In the genomic region with DNA sequence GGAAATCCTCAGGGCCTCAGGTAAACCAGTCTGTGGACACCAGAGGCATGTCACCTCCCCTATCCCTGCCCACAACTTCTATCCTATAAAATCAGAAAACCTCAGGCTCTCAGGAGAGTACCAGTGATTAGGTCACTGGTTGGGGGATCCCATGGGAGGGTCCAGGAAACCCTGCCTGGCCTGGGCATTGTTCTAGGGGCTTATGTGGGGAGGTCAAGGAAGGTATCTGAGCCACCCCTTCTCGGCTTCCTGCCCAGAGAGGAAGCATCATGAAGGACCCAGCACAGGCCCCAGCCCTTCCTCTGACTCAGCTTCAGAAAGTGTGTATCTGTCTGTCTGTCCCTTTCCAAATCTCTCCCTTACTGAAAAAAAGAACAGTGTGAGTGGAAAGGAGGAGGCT, we compare ENCODE assay signal across 11 mouse cellular contexts. TPM values are rescaled to one million over a fixed set of nuclear protein-coding genes. Genes with fewer than 3 reads are reported as not detected.
DNase-seq lines count a peak whose midpoint lies in the region; ATAC-seq lines count a peak whose summit lies in the region.
"Had no signal": no experiment of that assay in that cellular context is flagged by ENCODE, and none has a peak within 500 bp of the region (broad histone marks: within the 10 kb centered on the region; RNA-seq: fewer than 3 reads in every experiment).

No protein-coding gene starts in this region.

- peaks cover 5% of the 10 kb centered on the region; the same call in 1 of the 2 replicates for H3K36me3 ChIP-seq in lung, embryonic 15.5 days

- no peaks in the 10 kb centered on the region; the same call in 1 of the 2 replicates for H3K27me3 ChIP-seq in lung, embryonic 15.5 days

- WGBS in lung, embryonic 15.5 days = 55% methylated on average over 1 of the region's 1 CpGs

- peak overlapping the region; percentile 96 for H3K4me2 ChIP-seq in lung, embryonic 15.5 days

- 0 out of 2 replicates have a peak overlapping the region, but pooled peaks have one; percentile 54 for H3K4me3 ChIP-seq in lung, embryonic 15.5 days

- 0 out of 2 replicates have a peak overlapping the region, but pooled peaks have one; percentile 63 for H3K27ac ChIP-seq in lung, embryonic 15.5 days
- H3K27ac ChIP-seq: liver, embryonic 14.5 days had no signal

- H3K9me3 ChIP-seq in lung, embryonic 15.5 days = no peaks in the 10 kb centered on the region

- no peak overlapping the region for H3K9ac ChIP-seq in lung, embryonic 15.5 days
- H3K9ac ChIP-seq: liver, embryonic 14.5 days had no signal

- peaks cover 24% of the 10 kb centered on the region for H3K4me1 ChIP-seq in lung, embryonic 15.5 days

- DNase-seq in adrenal gland, adult 2 months = peak; percentile 26
- DNase-seq in adrenal gland, adult 18-20 months (ENCODE audit: low spot score in 2 of 2) = no peak
- DNase-seq in lung, postnatal 14 days = no peak
- peak; percentile 61 for DNase-seq in heart, postnatal 4 days
- peak; percentile 51 to 65 for DNase-seq in lung, postnatal 4 days
- no peak for DNase-seq in right cerebral cortex, adult 18-20 months
- no peak for DNase-seq in urinary bladder, postnatal 14 days (ENCODE audit: low spot score)
- DNase-seq: cerebellum, adult 18-20 months; thymus, postnatal 25 days had no signal

- no peak for ATAC-seq in lung, embryonic 15.5 days (ENCODE audit: borderline replicate concordance, extremely low read depth, low FRiP score, low TSS enrichment)

RNA-seq across cellular contexts. Expression of gene Adam15, which starts 1.9 kb away (rescaled TPM):
- 10 to 100 TPM; 56.1 to 87.5 TPM for total RNA-seq in adrenal gland, adult 2 months (2021)
- polyA plus RNA-seq in adrenal gland, adult 2 months (2012; rRNA removed) = 142 and 182 TPM in 2 replicates
- total RNA-seq in adrenal gland, adult 18-20 months (2021) = 10 to 100 TPM; 56.3 to 87.6 TPM
- polyA plus RNA-seq in lung, embryonic 15.5 days (2015; fragmentation: Nextera tagmentation; extraction: Ambion mirVana) = 61.5 and 63.0 TPM in 2 replicates
- total RNA-seq in heart, postnatal 4 days (2021) = 10 to 100 TPM; 93.6 to 95.2 TPM

RNA-seq across cellular contexts. Expression of gene Efna4, which starts 10.1 kb away (rescaled TPM):
- total RNA-seq in adrenal gland, adult 2 months (2021) = 1 to 10 TPM in 1 of 2 experiments, under 1 TPM in 1; 0.63 to 1.9 TPM
- 1.8 and 3.5 TPM in 2 replicates for polyA plus RNA-seq in adrenal gland, adult 2 months (2012; rRNA removed)
- 1 to 10 TPM in 1 of 2 experiments, under 1 TPM in 1; 0.43 to 1.1 TPM for total RNA-seq in adrenal gland, adult 18-20 months (2021)
- polyA plus RNA-seq in lung, embryonic 15.5 days (2015; fragmentation: Nextera tagmentation; extraction: Ambion mirVana) = 29.0 and 29.9 TPM in 2 replicates
- total RNA-seq in heart, postnatal 4 days (2021) = 1 to 10 TPM; 3.1 to 3.7 TPM

RNA-seq across cellular contexts. Expression of gene Dcst2, which starts 13.9 kb away (rescaled TPM):
- 1 to 10 TPM in 1 of 2 experiments, under 1 TPM in 1; 0.40 to 1.3 TPM for total RNA-seq in adrenal gland, adult 2 months (2021)
- polyA plus RNA-seq in adrenal gland, adult 2 months (2012; rRNA removed) = 0.61 and 1.2 TPM in 2 replicates
- under 1 TPM; 0.80 to 0.93 TPM for total RNA-seq in adrenal gland, adult 18-20 months (2021)
- polyA plus RNA-seq in lung, embryonic 15.5 days (2015; fragmentation: Nextera tagmentation; extraction: Ambion mirVana) = 0.11 and 0.19 TPM in 2 replicates
- under 1 TPM; 0.14 to 0.23 TPM for total RNA-seq in heart, postnatal 4 days (2021)

RNA-seq across cellular contexts. Expression of gene Dcst1, which starts 17.1 kb away (rescaled TPM):
- under 1 TPM in 1 of 2 experiments, not detected in 1; 0.41 TPM for total RNA-seq in adrenal gland, adult 2 months (2021)
- 0.46 and 0.53 TPM in 2 replicates for polyA plus RNA-seq in adrenal gland, adult 2 months (2012; rRNA removed)
- 1 to 10 TPM in 1 of 2 experiments, under 1 TPM in 1; 0.46 to 1.4 TPM for total RNA-seq in adrenal gland, adult 18-20 months (2021)
- 0.21 TPM in 1 of 2 replicates, not detected in the other for polyA plus RNA-seq in lung, embryonic 15.5 days (2015; fragmentation: Nextera tagmentation; extraction: Ambion mirVana)
- total RNA-seq in heart, postnatal 4 days (2021) = under 1 TPM; 0.21 to 0.72 TPM

RNA-seq across cellular contexts. Expression of gene Efna3, which starts 25.2 kb away (rescaled TPM):
- under 1 TPM; 0.26 to 0.55 TPM for total RNA-seq in adrenal gland, adult 2 months (2021)
- 0.21 and 1.0 TPM in 2 replicates for polyA plus RNA-seq in adrenal gland, adult 2 months (2012; rRNA removed)
- total RNA-seq in adrenal gland, adult 18-20 months (2021) = under 1 TPM in 1 of 2 experiments, not detected in 1; 0.42 TPM
- polyA plus RNA-seq in lung, embryonic 15.5 days (2015; fragmentation: Nextera tagmentation; extraction: Ambion mirVana) = 5.8 and 6.0 TPM in 2 replicates
- under 1 TPM in 1 of 2 experiments, not detected in 1; 0.26 TPM for total RNA-seq in heart, postnatal 4 days (2021)

Comparison
In these comparisons a context has a peak if more than half of its experiments do, and no peak if none do; other contexts are left out.
1. DNase-seq: peak in adrenal gland, adult 2 months (single experiment), heart, postnatal 4 days (single experiment) and lung, postnatal 4 days (2 of 2); none in adrenal gland, adult 18-20 months (0 of 2), lung, postnatal 14 days (single experiment), right cerebral cortex, adult 18-20 months (single experiment) and urinary bladder, postnatal 14 days (single experiment).